Mouse (Mus musculus) forebrain, embryonic 14.5 days (tissue): Measurements from ENCODE around the gene Cdc42ep3. TPM values are rescaled to one million over a fixed set of nuclear protein-coding genes. Genes with fewer than 3 reads are reported as not detected.
A peak's percentile ranks its signal among the peaks of the same experiment; 100 is the strongest.

Experiments used
- ATAC-seq: fragments of 200-750 bp; cut with Nextera tagmentation; 2 replicates; pipeline ENCODE4 v1.8.0; 2017; ENCODE audit warnings: mild to moderate bottlenecking, moderate library complexity
- DNase-seq: peaks from one replicate; pipeline ENCODE4 v3.0.0-alpha.2; 2015; ENCODE audit warnings: low spot score
- H3K27ac ChIP-seq: fragments of 300-500 bp; sonication (generic); 2 replicates; pipeline ENCODE4 v1.5.1; 2014; ENCODE audit warnings: low read depth, mild to moderate bottlenecking, control low read depth, low read length, moderate library complexity
- H3K27me3 ChIP-seq: fragments of 300-500 bp; sonication (generic); replicated peaks from 2 replicates; pipeline ENCODE4 v1.6.1; 2014; ENCODE audit warnings: low read length, control low read depth, mixed read lengths; ENCODE audit not compliant: control insufficient read depth, insufficient read depth
- H3K36me3 ChIP-seq: fragments of 300-500 bp; sonication (generic); 2 replicates; pipeline ENCODE4 v1.6.1; 2014; ENCODE audit warnings: low read length, control low read depth; ENCODE audit not compliant: control insufficient read depth, insufficient read depth
- H3K4me1 ChIP-seq: fragments of 300-500 bp; sonication (generic); 2 replicates; pipeline ENCODE4 v1.6.1; 2014; ENCODE audit warnings: antibody characterized with exemption, low read length, control low read depth; ENCODE audit not compliant: control insufficient read depth, insufficient read depth
- H3K4me2 ChIP-seq: fragments of 300-500 bp; sonication (generic); 2 replicates; pipeline ENCODE4 v1.6.1; 2014; ENCODE audit warnings: mild to moderate bottlenecking, control low read depth, low read length
- H3K4me3 ChIP-seq: fragments of 300-500 bp; sonication (generic); 2 replicates; pipeline ENCODE4 v1.5.1; 2014; ENCODE audit warnings: low read depth, low read length, control low read depth
- H3K9ac ChIP-seq: fragments of 300-500 bp; sonication (generic); 2 replicates; pipeline ENCODE4 v1.6.1; 2014; ENCODE audit warnings: mild to moderate bottlenecking, low read length, control low read depth, moderate library complexity
- H3K9me3 ChIP-seq: fragments of 300-500 bp; sonication (generic); replicated peaks from 2 replicates; pipeline ENCODE4 v1.6.1; 2016; ENCODE audit warnings: low read length, control low read depth, mixed read lengths; ENCODE audit not compliant: control insufficient read depth
- WGBS: fragments of 180-500 bp; shearing (Covaris S2); extraction: QIAGEN DNeasy Blood & Tissue Kit; methylation state at CpG from one replicate; pipeline ENCODE4 v1.1.7; 2014; 5-methylcytosine and 5-hydroxymethylcytosine counted together
- polyA plus RNA-seq: library from polyadenylated mRNA; unstranded; fragments of >200 nt; fragmentation: Nextera tagmentation; extraction: Ambion mirVana; gene quantifications from 2 replicates; pipeline ENCODE4 v1.2.1, GENCODE M21; 2014

Gene Cdc42ep3
- 41.3 and 42.4 TPM in 2 replicates for polyA plus RNA-seq

GRCm38 (mm10) chr17:79354444-79355270, at the start of gene Cdc42ep3:
Cdc42ep3 (minus strand) TSS chr17:79355091.
- Histone ChIP-seq H3K9me3 (no peaks in the 10 kb centered on the region), H3K4me1 (peaks cover 3% of the 10 kb centered on the region; the same call in 1 of the 2 replicates), H3K4me3 (peak within 1 kb of the TSS; percentile 68), H3K4me2 (peak within 1 kb of the TSS; percentile 91), H3K27me3 (no peaks in the 10 kb centered on the region), H3K36me3 (no peaks in the 10 kb centered on the region), H3K9ac (peak within 1 kb of the TSS; percentile 91), H3K27ac (peak within 1 kb of the TSS; percentile 91)
- DNase-seq (peak; percentile 75), ATAC-seq (peak; percentile 80)
- under 1% methylated on average over 71 of the region's 74 CpGs for WGBS

- H3K9me3 ChIP-seq = no peaks in the 10 kb centered on the region
- H3K9ac ChIP-seq = no peak overlapping the region
- no peak for DNase-seq
- no peak for ATAC-seq
- no peak overlapping the region for H3K4me2 ChIP-seq
- no peaks in the 10 kb centered on the region for H3K4me1 ChIP-seq
- no peaks in the 10 kb centered on the region for H3K27me3 ChIP-seq
- H3K27ac ChIP-seq = no peak overlapping the region
- H3K4me3 ChIP-seq = no peak overlapping the region
- 94% methylated on average over 2 of the region's 2 CpGs for WGBS
- no peaks in the 10 kb centered on the region for H3K36me3 ChIP-seq
These were observed 45.5 kb upstream of the Cdc42ep3 start for GRCm38 (mm10) chr17:79400356-79400755.

DNA sequence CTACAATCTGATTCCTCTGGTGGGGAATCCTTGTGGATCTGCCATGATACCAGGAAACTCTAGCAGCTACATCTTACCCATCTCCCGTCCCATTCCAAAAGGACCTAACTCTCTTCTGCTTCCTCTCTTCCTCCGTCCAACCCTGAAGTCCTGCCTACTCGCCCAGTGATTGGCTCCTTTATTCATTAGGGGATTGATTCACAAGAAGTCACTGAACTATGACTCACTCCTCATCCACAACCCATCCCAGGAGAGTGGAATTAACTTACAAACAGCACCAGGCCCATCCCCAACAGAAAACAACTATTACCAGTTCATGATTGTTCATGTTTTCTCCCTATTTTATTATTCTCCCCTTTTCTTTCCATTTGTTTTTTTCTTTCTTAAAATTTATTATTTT, 43.5 kb upstream of the Cdc42ep3 start:
- H3K27ac ChIP-seq = no peak overlapping the region
- no peaks in the 10 kb centered on the region for H3K27me3 ChIP-seq
- H3K4me1 ChIP-seq = no peaks in the 10 kb centered on the region
- WGBS = 85% methylated on average over 3 of the region's 3 CpGs
- H3K36me3 ChIP-seq = no peaks in the 10 kb centered on the region
- H3K9ac ChIP-seq = no peak overlapping the region
- H3K4me2 ChIP-seq = no peak overlapping the region
- DNase-seq (no peak), ATAC-seq (no peak)
- no peaks in the 10 kb centered on the region for H3K9me3 ChIP-seq
- no peak overlapping the region for H3K4me3 ChIP-seq

DNA sequence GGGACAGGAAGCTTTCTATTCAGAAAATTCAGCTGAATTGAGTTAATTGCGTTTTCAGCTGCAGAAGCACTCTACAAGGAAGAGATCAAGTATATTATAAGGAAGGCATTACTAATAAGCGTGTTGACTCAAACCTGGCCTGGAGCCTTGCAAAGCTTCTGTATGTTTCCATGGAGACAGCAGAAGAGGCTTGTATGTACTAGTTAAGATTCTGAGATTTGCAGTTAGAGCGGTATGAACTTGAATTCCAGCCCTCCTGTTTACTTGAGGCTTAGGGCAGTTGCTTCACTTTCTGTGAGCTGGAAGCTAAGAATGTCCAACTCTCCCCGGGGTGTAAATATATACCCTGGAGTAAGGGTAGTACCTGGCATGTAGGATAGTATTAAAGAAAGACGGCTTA, 39.9 kb upstream of the Cdc42ep3 start:
- H3K4me1 ChIP-seq = no peaks in the 10 kb centered on the region
- WGBS = 77% methylated on average over 5 of the region's 5 CpGs
- H3K36me3 ChIP-seq = no peaks in the 10 kb centered on the region
- no peak overlapping the region for H3K4me3 ChIP-seq
- H3K27ac ChIP-seq = no peak overlapping the region
- H3K27me3 ChIP-seq = no peaks in the 10 kb centered on the region
- no peak overlapping the region for H3K9ac ChIP-seq
- no peak overlapping the region for H3K4me2 ChIP-seq
- DNase-seq (peak; percentile 45), ATAC-seq (no peak)
- no peaks in the 10 kb centered on the region for H3K9me3 ChIP-seq

- no peak for DNase-seq
These were observed 39.0 kb upstream of the Cdc42ep3 start for GRCm38 (mm10) chr17:79393886-79394285.

GRCm38 (mm10) chr17:79387465-79388066, 32.7 kb upstream of the Cdc42ep3 start:
- Histone ChIP-seq H3K9ac (no peak overlapping the region), H3K27me3 (no peaks in the 10 kb centered on the region), H3K36me3 (no peaks in the 10 kb centered on the region), H3K9me3 (no peaks in the 10 kb centered on the region), H3K4me3 (no peak overlapping the region), H3K27ac (no peak overlapping the region), H3K4me1 (no peaks in the 10 kb centered on the region), H3K4me2 (no peak overlapping the region)
- DNase-seq (no peak), ATAC-seq (no peak)
- WGBS = 82% methylated on average over 8 of the region's 8 CpGs

More at GRCm38 (mm10) chr17:79393886-79394285, 39.0 kb upstream of the Cdc42ep3 start:
- WGBS = 83% methylated on average over 7 of the region's 7 CpGs
- no peak overlapping the region for H3K9ac ChIP-seq
- ATAC-seq = no peak
- H3K4me2 ChIP-seq = no peak overlapping the region
- H3K27ac ChIP-seq = no peak overlapping the region
- H3K4me3 ChIP-seq = no peak overlapping the region
- no peaks in the 10 kb centered on the region for H3K4me1 ChIP-seq
- H3K9me3 ChIP-seq = no peaks in the 10 kb centered on the region
- no peaks in the 10 kb centered on the region for H3K27me3 ChIP-seq
- no peaks in the 10 kb centered on the region for H3K36me3 ChIP-seq

DNA sequence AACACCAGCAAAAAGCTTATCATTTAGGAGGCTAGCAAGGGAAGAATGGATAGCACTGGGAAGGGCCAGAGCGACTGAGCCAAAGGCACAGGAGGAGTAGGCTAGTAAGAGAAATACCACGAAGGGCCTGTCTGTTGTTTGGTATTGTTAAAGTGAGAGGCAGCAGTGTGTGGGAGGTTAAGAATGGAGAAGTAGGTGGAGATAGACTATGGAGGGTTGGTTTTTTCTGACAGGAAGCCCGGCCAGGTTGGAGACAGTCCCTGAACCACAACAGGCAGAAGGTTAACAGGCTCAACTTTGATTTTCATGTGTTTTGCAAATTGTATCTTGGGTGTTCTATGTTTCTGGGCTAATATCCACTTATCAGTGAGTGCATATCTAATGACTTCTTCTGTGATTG, 26.6 kb upstream of the Cdc42ep3 start:
- DNase-seq = no peak
- WGBS = 80% methylated on average over 3 of the region's 3 CpGs
- no peak overlapping the region for H3K9ac ChIP-seq
- H3K9me3 ChIP-seq = no peaks in the 10 kb centered on the region
- H3K4me2 ChIP-seq = no peak overlapping the region
- ATAC-seq = no peak
- no peaks in the 10 kb centered on the region for H3K36me3 ChIP-seq
- no peaks in the 10 kb centered on the region for H3K4me1 ChIP-seq
- no peaks in the 10 kb centered on the region for H3K27me3 ChIP-seq
- no peak overlapping the region for H3K27ac ChIP-seq
- no peak overlapping the region for H3K4me3 ChIP-seq

DNA sequence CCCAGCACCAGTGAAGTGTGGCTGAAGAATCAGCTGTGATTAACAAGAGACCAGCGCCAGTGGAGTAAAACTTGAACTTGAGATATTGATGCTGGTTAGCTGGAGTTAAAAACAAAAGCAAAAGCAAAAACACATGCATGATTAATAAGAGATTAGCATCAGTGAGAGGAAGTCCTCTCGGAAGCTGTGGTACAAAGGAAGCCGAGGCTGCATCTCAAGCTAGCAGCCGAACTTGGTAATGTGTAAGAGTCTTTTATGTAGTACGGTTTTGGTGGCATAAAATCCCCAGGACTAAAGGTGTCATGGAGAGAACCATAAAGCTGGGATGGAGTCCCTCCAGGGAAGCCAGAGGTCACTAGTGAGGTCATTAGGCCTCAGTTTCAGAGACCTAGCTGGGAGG, 24.3 kb upstream of the Cdc42ep3 start:
- no peak for DNase-seq
- no peak overlapping the region for H3K4me3 ChIP-seq
- no peaks in the 10 kb centered on the region for H3K36me3 ChIP-seq
- no peak for ATAC-seq
- H3K9ac ChIP-seq = no peak overlapping the region
- H3K4me1 ChIP-seq = no peaks in the 10 kb centered on the region
- 60% methylated on average over 5 of the region's 5 CpGs for WGBS
- H3K27ac ChIP-seq = no peak overlapping the region
- no peak overlapping the region for H3K4me2 ChIP-seq
- no peaks in the 10 kb centered on the region for H3K27me3 ChIP-seq
- no peaks in the 10 kb centered on the region for H3K9me3 ChIP-seq
